Mouse (Mus musculus): ENCODE measurements around the gene Ints7. TPM values are rescaled to one million over a fixed set of nuclear protein-coding genes. Genes with fewer than 3 reads are reported as not detected.

The Ints7 gene
- polyA plus RNA-seq (2015; fragmentation: Nextera tagmentation; extraction: Ambion mirVana) = 14.7 and 22.7 TPM in 2 replicates

DNA sequence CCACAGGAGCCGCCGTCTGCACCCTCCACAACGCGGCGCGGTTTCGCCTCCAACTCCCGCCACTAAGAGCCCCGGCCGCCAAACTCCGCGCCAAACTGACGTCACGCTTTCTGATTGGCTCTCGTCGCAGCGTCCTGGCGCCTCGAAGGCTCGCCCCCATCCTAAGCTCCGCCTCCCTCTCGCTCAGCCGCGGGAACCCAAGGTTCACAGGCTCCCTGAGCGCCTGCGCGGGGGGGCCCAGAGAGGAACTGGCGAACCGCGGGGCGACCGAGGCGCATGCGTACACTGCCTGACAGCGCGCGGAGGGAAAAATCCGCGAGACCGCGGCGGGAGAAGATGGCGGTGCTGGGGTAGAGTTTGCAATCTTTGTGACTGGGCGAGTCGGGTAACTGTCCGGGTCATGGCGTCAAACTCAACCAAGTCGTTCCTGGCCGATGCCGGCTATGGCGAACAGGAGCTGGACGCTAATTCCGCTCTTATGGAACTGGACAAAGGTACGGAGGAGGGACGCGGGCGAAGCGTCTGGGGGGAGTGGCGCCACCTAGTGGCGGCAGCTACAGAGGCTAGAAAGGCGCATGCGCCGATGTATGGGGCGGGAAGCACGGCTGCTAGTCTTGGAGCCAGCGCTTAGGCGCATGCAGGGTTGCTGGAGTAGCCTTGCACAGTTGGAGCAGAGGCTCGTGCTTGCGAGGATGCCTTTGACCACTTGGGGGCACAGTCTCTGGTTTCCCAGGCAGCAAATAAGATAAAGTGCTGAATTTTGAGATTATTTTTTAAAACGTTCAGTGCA, at the start of gene Ints7, which contains the start of gene Dtl:
Ints7 (plus strand) TSS at position 179 of the 790 bp plus-strand sequence.
Dtl (minus strand) TSS at position 87 of the 790 bp plus-strand sequence.

Other genes with a start within 250 kb of the Ints7 start
- 7.7 and 12.3 TPM in 2 replicates for gene Tmem206, start 249.7 kb upstream of the Ints7 start, polyA plus RNA-seq (2015; fragmentation: Nextera tagmentation; extraction: Ambion mirVana)
- gene Ppp2r5a, start 172.4 kb upstream of the Ints7 start, polyA plus RNA-seq (2015; fragmentation: Nextera tagmentation; extraction: Ambion mirVana) = 26.0 and 32.3 TPM in 2 replicates
- gene Dtl, start 92 bp upstream of the Ints7 start, polyA plus RNA-seq (2015; fragmentation: Nextera tagmentation; extraction: Ambion mirVana) = 9.5 and 13.2 TPM in 2 replicates
- 18.7 and 26.5 TPM in 2 replicates for gene Lpgat1, start 142.2 kb downstream of the Ints7 start, polyA plus RNA-seq (2015; fragmentation: Nextera tagmentation; extraction: Ambion mirVana)
- gene Nek2, start 245.8 kb downstream of the Ints7 start, polyA plus RNA-seq (2015; fragmentation: Nextera tagmentation; extraction: Ambion mirVana) = 7.8 and 11.5 TPM in 2 replicates

Data from adrenal gland, postnatal 0 days (tissue).